Mouse (Mus musculus) left cerebral cortex, postnatal 4 days (tissue): ENCODE data around the gene Foxo1. TPM values are rescaled to one million over a fixed set of nuclear protein-coding genes. Genes with fewer than 3 reads are reported as not detected.

ENCODE experiments used
- DNase-seq: peaks from one replicate; pipeline ENCODE4 v3.0.0-alpha.2; 2022
- intact Hi-C: fragments of 180-260 bp; cut with DNase I; formaldehyde crosslinking; loops from one replicate; pipeline ENCODE4 v1.15.1; 2025
- total RNA-seq, 2 experiments: library from RNA; stranded (reverse); gene quantifications; 2 replicates each; pipeline ENCODE4 v1.2.3; 2021

Gene Foxo1
- total RNA-seq, 2 experiments from 2014 or later: 14.6 to 15.1 TPM

- intact Hi-C loops: no loop called here
- no peak for DNase-seq
Observed at GRCm38 (mm10) chr3:52347980-52348622, 80.0 kb downstream of the Foxo1 start.

GRCm38 (mm10) chr3:52350636-52351035 lies 82.5 kb downstream of the Foxo1 start:
- intact Hi-C loops: no loop called here
- no peak for DNase-seq

GRCm38 (mm10) chr3:52351901-52352300 lies 83.8 kb downstream of the Foxo1 start:
- intact Hi-C loops: no loop called here
- DNase-seq: no peak

- intact Hi-C loops: no loop called here
- no peak for DNase-seq
Observed at GRCm38 (mm10) chr3:52354203-52354602, 86.1 kb downstream of the Foxo1 start.

- intact Hi-C loops: no loop called here
Observed at GRCm38 (mm10) chr3:52357265-52357953, 89.3 kb downstream of the Foxo1 start.

GRCm38 (mm10) chr3:52364576-52364975 lies 96.4 kb downstream of the Foxo1 start:
- DNase-seq: no peak
- intact Hi-C loops: no loop called here

More at GRCm38 (mm10) chr3:52357265-52357953, 89.3 kb downstream of the Foxo1 start:
- DNase-seq: peak; percentile 44

GRCm38 (mm10) chr3:52369204-52369603 lies 101.1 kb downstream of the Foxo1 start:
- DNase-seq: no peak
- intact Hi-C loops: no loop called here

GRCm38 (mm10) chr3:52369881-52370428 lies 101.8 kb downstream of the Foxo1 start:
- intact Hi-C loops: no loop called here
- DNase-seq: no peak

GRCm38 (mm10) chr3:52376974-52377373 lies 108.8 kb downstream of the Foxo1 start:
- intact Hi-C loops: no loop called here
- no peak for DNase-seq

GRCm38 (mm10) chr3:52383351-52383750 lies 115.2 kb downstream of the Foxo1 start:
- no peak for DNase-seq
- intact Hi-C loops: no loop called here

- intact Hi-C loops: no loop called here
- no peak for DNase-seq
Observed at GRCm38 (mm10) chr3:52386343-52386742, 118.2 kb downstream of the Foxo1 start.

- intact Hi-C loops: no loop called here
- no peak for DNase-seq
Observed at GRCm38 (mm10) chr3:52390321-52390720, 122.2 kb downstream of the Foxo1 start.

- intact Hi-C loops: no loop called here
- no peak for DNase-seq
Observed at GRCm38 (mm10) chr3:52390766-52391665, 122.9 kb downstream of the Foxo1 start.

GRCm38 (mm10) chr3:52391897-52392296 lies 123.8 kb downstream of the Foxo1 start:
- DNase-seq: peak; percentile 53
- intact Hi-C loops: no loop called here

GRCm38 (mm10) chr3:52392521-52392920 lies 124.4 kb downstream of the Foxo1 start:
- intact Hi-C loops: no loop called here
- DNase-seq: no peak

GRCm38 (mm10) chr3:52393171-52393570 lies 125.0 kb downstream of the Foxo1 start:
- DNase-seq: no peak
- intact Hi-C loops: no loop called here

- DNase-seq: no peak
- intact Hi-C loops: no loop called here
Observed at GRCm38 (mm10) chr3:52396121-52396731, 128.1 kb downstream of the Foxo1 start.

GRCm38 (mm10) chr3:52396951-52397615 lies 128.9 kb downstream of the Foxo1 start:
- intact Hi-C loops: no loop called here
- DNase-seq: no peak

GRCm38 (mm10) chr3:52397961-52398360 lies 129.8 kb downstream of the Foxo1 start:
- no peak for DNase-seq
- intact Hi-C loops: no loop called here
